Mouse (Mus musculus) brown adipose tissue, adult 24 weeks (tissue): ENCODE measurements around the gene March4. TPM values are rescaled to one million over a fixed set of nuclear protein-coding genes. Genes with fewer than 3 reads are reported as not detected.

ENCODE experiments used
- H3K27ac ChIP-seq: fragments of 200-500 bp; replicated peaks from 2 replicates; pipeline ENCODE4 v1.5.1; 2012; ENCODE audit warnings: low read depth, mild to moderate bottlenecking, low read length
- H3K4me1 ChIP-seq: fragments of 200-500 bp; 2 replicates; pipeline ENCODE4 v1.6.1; 2012; ENCODE audit warnings: low read length, mixed read lengths; ENCODE audit not compliant: control insufficient read depth, insufficient read depth, insufficient read length
- H3K4me3 ChIP-seq: fragments of 200-500 bp; 2 replicates; pipeline ENCODE4 v1.5.1; 2012; ENCODE audit warnings: low read depth, mild to moderate bottlenecking, low read length, moderate library complexity; ENCODE audit not compliant: insufficient read depth
- polyA plus RNA-seq: library from polyadenylated mRNA; stranded (reverse); fragments of >200 nt; gene quantifications from 2 replicates; pipeline ENCODE4 v1.2.4, GENCODE M21; 2012; ENCODE audit not compliant: missing spikeins, insufficient read depth, insufficient read length

March4 gene
- polyA plus RNA-seq, 1 experiment, result not detected

- Histone ChIP-seq H3K4me3 (no peak overlapping the region), H3K27ac (no peak overlapping the region), H3K4me1 (no peaks in the 10 kb centered on the region)
These were observed 19.7 kb upstream of the March4 start for GRCm38 (mm10) chr1:72556471-72556870.

- H3K27ac ChIP-seq, result no peak overlapping the region
- no peaks in the 10 kb centered on the region for H3K4me1 ChIP-seq
- no peak overlapping the region for H3K4me3 ChIP-seq
These were observed 13.6 kb upstream of the March4 start for GRCm38 (mm10) chr1:72550317-72550716.

GRCm38 (mm10) chr1:72538266-72538665 lies 1.5 kb upstream of the March4 start:
- Histone ChIP-seq H3K4me1 (no peaks in the 10 kb centered on the region), H3K27ac (no peak overlapping the region), H3K4me3 (no peak overlapping the region)

GRCm38 (mm10) chr1:72535725-72536571 lies 782 bp downstream of the March4 start:
- no peak overlapping the region for H3K27ac ChIP-seq
- no peak overlapping the region for H3K4me3 ChIP-seq
- no peaks in the 10 kb centered on the region for H3K4me1 ChIP-seq

- Histone ChIP-seq H3K27ac (no peak overlapping the region), H3K4me3 (no peak overlapping the region)
These were observed 3.3 kb downstream of the March4 start for GRCm38 (mm10) chr1:72533439-72533838.

GRCm38 (mm10) chr1:72532926-72533325 lies 3.8 kb downstream of the March4 start:
- Histone ChIP-seq H3K27ac (no peak overlapping the region), H3K4me3 (no peak overlapping the region), H3K4me1 (no peaks in the 10 kb centered on the region)

More at GRCm38 (mm10) chr1:72533439-72533838, 3.3 kb downstream of the March4 start:
- no peaks in the 10 kb centered on the region for H3K4me1 ChIP-seq

GRCm38 (mm10) chr1:72530516-72531196 lies 6.1 kb downstream of the March4 start:
- Histone ChIP-seq H3K27ac (no peak overlapping the region), H3K4me3 (no peak overlapping the region), H3K4me1 (no peaks in the 10 kb centered on the region)

- Histone ChIP-seq H3K27ac (no peak overlapping the region), H3K4me1 (no peaks in the 10 kb centered on the region), H3K4me3 (no peak overlapping the region)
These were observed 7.5 kb downstream of the March4 start for GRCm38 (mm10) chr1:72529192-72529591.

- no peak overlapping the region for H3K27ac ChIP-seq
- H3K4me3 ChIP-seq, result no peak overlapping the region
- no peaks in the 10 kb centered on the region for H3K4me1 ChIP-seq
These were observed 13.1 kb downstream of the March4 start for GRCm38 (mm10) chr1:72523601-72524000.

- Histone ChIP-seq H3K4me1 (no peaks in the 10 kb centered on the region), H3K27ac (no peak overlapping the region), H3K4me3 (no peak overlapping the region)
These were observed 25.8 kb downstream of the March4 start for GRCm38 (mm10) chr1:72510778-72511520.

GRCm38 (mm10) chr1:72509551-72509950 lies 27.2 kb downstream of the March4 start:
- Histone ChIP-seq H3K27ac (no peak overlapping the region), H3K4me1 (no peaks in the 10 kb centered on the region), H3K4me3 (no peak overlapping the region)

GRCm38 (mm10) chr1:72507670-72508069 lies 29.1 kb downstream of the March4 start:
- no peak overlapping the region for H3K27ac ChIP-seq
- H3K4me3 ChIP-seq, result no peak overlapping the region
- no peaks in the 10 kb centered on the region for H3K4me1 ChIP-seq

- no peak overlapping the region for H3K4me3 ChIP-seq
- H3K27ac ChIP-seq, result no peak overlapping the region
- H3K4me1 ChIP-seq, result no peaks in the 10 kb centered on the region
These were observed 30.5 kb downstream of the March4 start for GRCm38 (mm10) chr1:72506202-72506601.

GRCm38 (mm10) chr1:72497609-72498008 lies 39.1 kb downstream of the March4 start:
- Histone ChIP-seq H3K4me1 (no peaks in the 10 kb centered on the region), H3K4me3 (no peak overlapping the region), H3K27ac (no peak overlapping the region)

- Histone ChIP-seq H3K4me1 (no peaks in the 10 kb centered on the region), H3K27ac (no peak overlapping the region), H3K4me3 (no peak overlapping the region)
These were observed 43.3 kb downstream of the March4 start for GRCm38 (mm10) chr1:72493454-72493853.
